Mouse (Mus musculus): ENCODE results near the gene Syngap1.
A peak's percentile ranks its signal among the peaks of the same experiment; 100 is the strongest.
"Not testable (repeated sequence)": the region's sequence is repeated elsewhere in the genome, so short reads cannot be mapped to it uniquely, and the experiment has no call there.

The Syngap1 gene

GRCm38 (mm10) chr17:26953726-26954125 is 12.7 kb downstream of the Syngap1 start:
- DNase-seq (ENCODE audit: low spot score in 2 of 2): no peak

GRCm38 (mm10) chr17:26956309-26956708 is 15.3 kb downstream of the Syngap1 start:
- no peak for DNase-seq (ENCODE audit: low spot score in 2 of 2)

DNA sequence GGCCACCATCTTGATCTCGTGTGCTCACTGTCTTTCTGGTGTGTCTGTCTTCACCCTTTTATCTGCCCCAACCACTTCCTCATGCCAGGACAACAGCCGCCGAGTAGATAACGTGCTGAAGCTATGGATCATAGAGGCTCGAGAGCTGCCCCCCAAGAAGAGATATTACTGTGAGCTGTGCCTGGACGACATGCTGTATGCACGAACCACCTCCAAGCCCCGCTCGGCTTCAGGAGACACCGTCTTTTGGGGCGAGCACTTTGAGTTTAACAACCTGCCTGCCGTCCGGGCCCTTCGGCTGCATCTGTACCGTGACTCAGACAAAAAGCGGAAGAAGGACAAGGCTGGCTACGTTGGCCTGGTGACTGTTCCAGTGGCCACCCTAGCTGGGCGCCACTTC is 15.8 kb downstream of the Syngap1 start:
- no peak for DNase-seq (ENCODE audit: low spot score in 2 of 2)

GRCm38 (mm10) chr17:26957872-26958271 is 16.8 kb downstream of the Syngap1 start:
- no peak for DNase-seq (ENCODE audit: low spot score in 2 of 2)

- DNase-seq (ENCODE audit: low spot score in 2 of 2): no peak
Measured at GRCm38 (mm10) chr17:26958880-26959279, 17.8 kb downstream of the Syngap1 start.

- no peak for DNase-seq (ENCODE audit: low spot score in 2 of 2)
Measured at GRCm38 (mm10) chr17:26959815-26960214, 18.8 kb downstream of the Syngap1 start.

DNA sequence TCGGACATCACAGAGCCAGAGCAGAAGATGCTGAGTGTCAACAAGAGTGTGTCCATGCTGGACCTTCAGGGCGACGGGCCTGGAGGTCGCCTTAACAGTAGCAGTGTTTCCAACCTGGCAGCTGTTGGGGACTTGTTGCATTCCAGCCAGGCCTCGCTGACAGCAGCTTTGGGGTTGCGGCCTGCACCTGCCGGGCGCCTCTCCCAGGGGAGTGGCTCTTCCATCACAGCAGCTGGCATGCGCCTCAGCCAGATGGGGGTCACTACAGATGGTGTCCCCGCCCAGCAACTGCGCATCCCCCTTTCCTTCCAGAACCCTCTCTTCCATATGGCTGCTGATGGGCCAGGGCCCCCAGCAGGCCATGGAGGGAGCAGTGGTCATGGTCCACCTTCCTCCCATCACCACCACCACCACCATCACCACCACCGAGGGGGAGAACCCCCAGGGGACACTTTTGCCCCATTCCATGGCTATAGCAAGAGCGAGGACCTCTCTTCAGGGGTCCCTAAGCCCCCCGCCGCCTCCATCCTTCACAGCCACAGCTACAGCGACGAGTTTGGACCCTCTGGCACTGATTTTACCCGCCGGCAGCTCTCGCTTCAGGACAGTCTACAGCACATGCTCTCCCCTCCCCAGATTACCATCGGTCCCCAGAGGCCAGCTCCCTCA is 20.7 kb downstream of the Syngap1 start:
- DNase-seq (ENCODE audit: low spot score in 2 of 2): no peak

DNA sequence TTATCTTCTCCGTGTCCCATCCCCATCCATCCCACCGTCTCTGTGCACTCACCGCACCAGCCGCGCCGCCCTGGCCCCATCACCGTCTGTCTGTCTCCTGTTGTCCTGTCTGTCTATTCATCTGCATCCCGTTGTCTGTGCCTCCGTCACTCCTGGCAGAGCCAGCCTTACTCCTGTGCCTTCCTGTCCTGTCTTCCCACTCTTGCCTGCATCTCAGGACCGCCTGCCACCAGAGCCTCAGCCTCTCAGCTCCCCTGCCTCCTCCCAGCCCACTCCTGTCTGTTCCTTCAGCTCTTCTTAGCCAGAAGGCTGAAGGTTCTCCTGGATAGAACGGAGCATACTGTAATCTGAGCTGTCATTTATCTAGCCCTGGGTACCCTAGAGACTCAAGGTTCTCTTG is 25.9 kb downstream of the Syngap1 start:
- no peak for DNase-seq (ENCODE audit: low spot score in 2 of 2)

DNA sequence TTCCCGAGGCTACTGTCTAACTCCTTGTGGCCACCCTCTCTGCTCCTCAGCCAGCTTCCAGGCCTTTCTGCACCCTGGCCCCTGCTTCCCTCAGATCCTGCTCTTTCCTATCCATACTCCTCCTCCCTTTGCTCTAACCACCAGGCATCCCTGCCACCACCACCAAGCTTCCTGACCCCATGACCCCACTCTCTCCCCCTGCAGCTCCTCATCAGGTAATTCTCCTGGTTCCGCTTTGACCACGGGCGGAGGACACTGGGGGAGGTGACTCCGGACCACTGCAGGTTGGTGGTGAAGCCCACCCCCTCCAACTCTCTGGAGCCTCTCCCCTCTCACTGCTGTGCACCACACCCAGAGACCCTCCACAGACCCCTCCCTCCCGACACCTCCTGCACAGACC is 26.4 kb downstream of the Syngap1 start:
- DNase-seq (ENCODE audit: low spot score in 2 of 2): no peak

DNA sequence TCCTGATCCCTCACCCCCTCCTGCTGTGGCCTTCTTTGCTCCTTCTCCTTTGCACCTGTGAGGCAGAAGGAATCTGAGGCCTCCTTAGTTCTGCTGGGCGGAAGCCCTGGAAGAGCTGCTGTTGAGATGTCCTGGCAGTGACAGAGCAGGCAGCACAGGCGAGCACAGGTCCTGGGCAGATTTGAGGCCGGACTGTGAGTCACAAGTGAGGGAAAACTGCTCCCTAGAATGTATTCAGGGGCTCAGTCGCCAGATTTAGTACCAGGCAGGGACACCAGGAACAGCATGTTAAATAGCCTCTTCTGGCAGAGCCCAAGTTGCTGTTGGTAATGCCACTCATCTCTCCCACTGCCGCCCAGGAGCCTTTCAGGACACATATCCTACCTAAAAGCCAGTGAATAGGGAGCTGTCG is 27.2 kb downstream of the Syngap1 start:
- no peak for DNase-seq (ENCODE audit: low spot score in 2 of 2)

DNA sequence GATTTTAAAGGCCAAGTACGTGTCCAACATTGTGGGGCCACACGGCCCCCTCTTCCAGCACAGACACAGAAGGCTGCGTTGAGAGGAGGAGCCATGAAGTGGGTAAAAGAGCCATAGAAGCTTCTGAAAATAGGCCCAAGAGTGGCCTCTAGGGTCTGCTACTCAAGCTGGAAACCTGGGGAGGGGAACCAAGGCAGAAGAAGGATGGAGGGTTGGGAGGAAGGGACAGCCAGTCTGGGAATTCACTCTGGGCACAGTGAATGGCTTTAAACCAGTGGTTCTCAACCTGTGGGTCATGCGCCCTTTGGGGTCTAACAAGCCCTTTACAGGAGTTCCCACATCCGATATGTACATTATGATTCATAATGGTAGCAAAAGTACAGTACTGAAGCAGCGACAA is 28.2 kb downstream of the Syngap1 start:
- no peak for DNase-seq (ENCODE audit: low spot score in 2 of 2)

DNA sequence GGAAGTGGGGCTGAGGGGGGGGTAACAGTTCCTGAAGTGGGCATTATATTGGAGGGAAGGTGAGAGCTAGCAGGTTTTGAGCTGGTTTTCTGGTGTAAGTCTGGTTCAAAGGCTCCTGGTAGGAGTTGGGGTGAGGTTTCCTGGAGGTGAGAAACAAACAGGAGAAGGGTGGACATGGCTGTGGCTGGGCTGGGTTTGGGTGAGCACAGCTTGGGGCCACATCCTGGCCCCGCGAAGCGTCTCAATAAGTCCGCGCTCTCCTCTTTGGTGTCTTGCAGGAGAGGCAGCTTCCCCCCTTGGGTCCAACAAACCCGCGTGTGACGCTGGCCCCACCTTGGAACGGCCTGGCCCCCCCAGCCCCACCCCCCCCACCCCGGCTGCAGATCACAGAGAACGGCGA is 29.2 kb downstream of the Syngap1 start:
- DNase-seq (ENCODE audit: low spot score in 2 of 2): no peak

- DNase-seq (ENCODE audit: low spot score in 2 of 2): no peak
Measured at GRCm38 (mm10) chr17:26971247-26971905, 30.3 kb downstream of the Syngap1 start.

GRCm38 (mm10) chr17:26972107-26972506 is 31.1 kb downstream of the Syngap1 start:
- no peak for DNase-seq (ENCODE audit: low spot score in 2 of 2)

DNA sequence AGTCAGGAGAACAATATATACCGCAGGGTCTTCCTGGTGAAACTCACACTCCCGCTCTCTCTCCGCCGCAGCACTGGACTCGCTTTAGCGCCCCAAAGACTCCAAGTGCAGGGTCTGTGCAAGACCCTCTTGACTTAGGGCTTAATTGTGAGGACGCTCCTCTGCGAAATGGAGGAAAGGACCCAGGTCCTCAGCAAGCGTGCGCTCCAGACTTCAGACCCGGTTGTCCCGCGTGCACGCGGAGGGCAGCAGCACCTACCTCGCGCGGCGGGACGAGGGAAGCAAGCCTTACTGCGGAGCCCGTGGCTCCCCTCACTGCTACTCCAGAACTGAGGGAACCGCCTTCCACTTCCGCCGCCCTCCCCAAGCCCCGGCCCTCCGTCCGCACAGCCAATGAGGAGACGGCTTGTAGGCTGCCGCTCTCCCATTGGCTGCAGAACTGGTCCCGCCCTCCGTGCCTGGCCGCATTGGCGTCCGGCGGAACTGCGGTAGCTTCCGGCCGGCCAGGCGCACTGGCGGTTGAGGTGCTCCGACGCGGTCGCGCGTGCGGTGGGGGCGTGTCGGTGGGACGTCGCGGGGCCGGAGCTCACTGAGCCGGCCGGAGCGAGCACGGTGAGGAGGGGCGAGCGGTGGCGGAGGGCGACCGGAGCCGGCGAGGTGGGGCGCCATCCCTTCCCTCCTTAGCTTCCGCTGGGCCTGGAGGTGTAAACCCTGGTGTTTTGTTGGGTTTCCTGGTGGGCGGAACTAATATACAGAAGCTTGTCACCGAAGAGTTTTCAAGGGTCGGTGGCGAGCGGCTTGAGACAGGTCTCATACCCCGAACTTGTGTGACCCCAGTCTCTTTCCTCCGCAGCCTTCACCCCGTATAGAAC is 31.9 kb downstream of the Syngap1 start, which contains the start of gene Zbtb9:
TSS of gene Zbtb9 (plus strand) at position 465 of the 872 bp plus-strand sequence.
- DNase-seq (ENCODE audit: low spot score in 2 of 2): peak; percentile 87 to 95

DNA sequence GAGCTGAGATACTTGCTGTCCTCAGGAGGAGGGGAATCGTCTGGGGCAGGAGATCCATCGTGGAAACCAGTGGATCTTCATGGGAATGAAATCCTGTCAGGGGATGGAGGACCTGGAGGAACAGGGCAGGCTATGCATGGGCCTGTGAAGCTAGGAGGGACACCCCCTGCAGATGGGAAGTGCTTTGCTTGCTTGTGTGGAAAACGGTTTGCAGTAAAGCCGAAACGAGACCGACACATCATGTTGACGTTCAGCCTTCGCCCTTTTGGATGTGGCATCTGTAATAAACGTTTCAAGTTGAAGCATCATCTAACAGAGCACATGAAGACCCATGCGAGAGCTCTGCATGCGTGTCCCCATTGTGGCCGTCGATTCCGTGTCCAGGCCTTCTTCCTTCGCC is 33.5 kb downstream of the Syngap1 start:
- DNase-seq (ENCODE audit: low spot score in 2 of 2): no peak

- DNase-seq (ENCODE audit: low spot score in 2 of 2): no peak
Measured at GRCm38 (mm10) chr17:26975415-26975814, 34.4 kb downstream of the Syngap1 start.

GRCm38 (mm10) chr17:26977354-26977753 is 36.3 kb downstream of the Syngap1 start:
- not testable (repeated sequence) for DNase-seq (ENCODE audit: low spot score in 2 of 2)

GRCm38 (mm10) chr17:26979426-26979825 is 38.4 kb downstream of the Syngap1 start:
- no peak for DNase-seq (ENCODE audit: low spot score in 2 of 2)

- DNase-seq (ENCODE audit: low spot score in 2 of 2): no peak
Measured at GRCm38 (mm10) chr17:26981050-26981449, 40.0 kb downstream of the Syngap1 start.

GRCm38 (mm10) chr17:26983382-26983781 is 42.3 kb downstream of the Syngap1 start:
- no peak for DNase-seq (ENCODE audit: low spot score in 2 of 2)

DNA sequence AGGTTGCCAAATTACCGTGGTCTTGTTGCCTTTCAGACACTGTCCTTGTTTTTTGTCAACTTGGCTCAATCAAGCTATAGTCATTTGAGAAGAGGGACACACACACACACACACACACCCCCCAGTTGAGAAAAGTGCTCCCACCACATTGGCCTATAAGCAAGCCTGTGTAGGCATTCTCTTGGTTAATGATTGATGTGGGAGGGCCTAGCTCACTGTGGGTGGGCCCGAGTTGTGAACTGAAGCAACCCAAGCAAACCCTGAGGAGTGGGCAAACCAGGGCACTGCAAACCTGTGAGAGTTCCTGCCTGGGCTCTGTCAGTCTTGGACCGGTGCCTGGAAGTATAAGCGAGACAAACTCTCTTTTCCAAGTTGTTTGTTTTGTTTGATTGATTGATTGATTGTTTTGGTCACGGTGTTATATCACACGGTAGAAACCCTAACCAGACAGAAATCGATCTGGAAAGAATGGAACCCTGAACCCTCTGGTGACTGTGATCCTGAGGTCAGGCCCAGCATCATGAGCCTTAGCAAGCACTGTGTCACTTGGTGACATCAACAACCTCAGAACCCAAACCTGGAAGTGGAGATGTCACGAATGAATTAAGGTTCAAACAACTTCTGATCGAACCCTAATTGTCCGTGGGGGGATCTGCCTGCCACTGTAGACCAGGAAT is 44.6 kb downstream of the Syngap1 start:
- no peak for DNase-seq (ENCODE audit: low spot score in 2 of 2)

Measured in left cerebral cortex, adult 9 months (tissue).